Mouse (Mus musculus) thymus, adult 2 months (tissue): ENCODE measurements around the gene Plbd2. TPM values are rescaled to one million over a fixed set of nuclear protein-coding genes. Genes with fewer than 3 reads are reported as not detected.

Experiments
- DNase-seq: peaks from one replicate; pipeline ENCODE4 v3.0.0; 2021
- H3K27ac ChIP-seq: fragments of 200-500 bp; 2 replicates; pipeline ENCODE4 v1.5.1; 2012; ENCODE audit warnings: low read length, control low read depth; ENCODE audit not compliant: control insufficient read depth, insufficient read depth
- H3K27me3 ChIP-seq: fragments of 200-500 bp; 2 replicates; pipeline ENCODE4 v1.6.1; 2012; ENCODE audit warnings: mild to moderate bottlenecking, low read length, moderate library complexity, mixed read lengths; ENCODE audit not compliant: control insufficient read depth, insufficient read depth
- H3K36me3 ChIP-seq: fragments of 200-500 bp; 2 replicates; pipeline ENCODE4 v1.6.1; 2012; ENCODE audit warnings: mild to moderate bottlenecking, low read length, moderate library complexity; ENCODE audit not compliant: control insufficient read depth, insufficient read depth
- H3K4me1 ChIP-seq: fragments of 200-500 bp; replicated peaks from 2 replicates; pipeline ENCODE4 v1.6.1; 2012; ENCODE audit warnings: low read length; ENCODE audit not compliant: control insufficient read depth, insufficient read depth
- H3K4me3 ChIP-seq: fragments of 200-500 bp; 2 replicates; pipeline ENCODE4 v1.5.1; 2012; ENCODE audit warnings: mild to moderate bottlenecking, low read length, control low read depth, moderate library complexity; ENCODE audit not compliant: control insufficient read depth, insufficient read depth
- CTCF ChIP-seq: fragments of 200-500 bp; IDR thresholded peaks from 2 replicates; pipeline ENCODE4 v1.5.1; 2012; ENCODE audit warnings: mild to moderate bottlenecking, control low read depth, low read length, moderate library complexity, borderline replicate concordance; ENCODE audit not compliant: control insufficient read depth, poor library complexity, insufficient read depth; ENCODE audit errors: extremely low read depth
- POLR2A ChIP-seq: fragments of 200-500 bp; IDR thresholded peaks from 2 replicates; pipeline ENCODE4 v1.6.1; 2012; ENCODE audit warnings: mild to moderate bottlenecking, low read length, control low read depth, moderate library complexity; ENCODE audit not compliant: control insufficient read depth, poor library complexity, insufficient read depth; ENCODE audit errors: extremely low read depth
- WGBS: fragments of 180-500 bp; shearing (Covaris S2); methylation state at CpG from one replicate; pipeline ENCODE4 v1.1.7; 2018; 5-methylcytosine and 5-hydroxymethylcytosine counted together
- polyA plus RNA-seq: library from polyadenylated mRNA; depleted of rRNA; stranded (reverse); fragments of >200 nt; gene quantifications from 2 replicates; pipeline ENCODE4 v1.2.3, GENCODE M21; 2012

Gene Plbd2
- polyA plus RNA-seq, 1 experiment = 31.5 TPM

DNA sequence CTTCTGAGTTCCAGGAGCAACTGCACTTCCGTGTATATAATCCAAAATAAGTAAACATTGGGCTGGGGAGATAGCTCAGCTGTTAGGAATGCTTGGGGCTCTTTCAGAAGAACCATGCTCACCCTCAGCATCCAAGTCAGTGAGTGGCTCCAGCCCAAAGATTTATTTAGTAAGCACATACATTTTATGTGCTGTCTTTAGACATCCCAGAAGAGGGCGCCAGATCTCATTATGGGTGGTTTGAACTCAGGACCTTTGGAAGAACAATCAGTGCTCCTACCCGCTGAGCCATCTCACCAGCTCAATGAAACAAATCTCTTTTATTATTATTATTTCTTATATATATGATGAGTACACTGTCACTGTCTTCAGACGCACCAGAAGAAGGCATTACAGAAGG is 23.9 kb downstream of the Plbd2 start:
- Histone ChIP-seq H3K27ac (no peak overlapping the region), H3K4me1 (no peaks in the 10 kb centered on the region), H3K4me3 (no peak overlapping the region), H3K36me3 (no peaks in the 10 kb centered on the region), H3K27me3 (no peaks in the 10 kb centered on the region; the same call in 1 of the 2 replicates)
- DNase-seq = peak; percentile 18
- WGBS = 70% methylated on average over 4 of the region's 4 CpGs
- no peak for TF ChIP-seq CTCF

GRCm38 (mm10) chr5:120477993-120478392 is 25.4 kb downstream of the Plbd2 start:
- H3K36me3 ChIP-seq = no peaks in the 10 kb centered on the region
- no peak for DNase-seq
- no peak overlapping the region for H3K4me3 ChIP-seq
- no peaks in the 10 kb centered on the region; the same call in 1 of the 2 replicates for H3K27me3 ChIP-seq
- H3K27ac ChIP-seq = no peak overlapping the region
- WGBS = 89% methylated on average over 5 of the region's 5 CpGs
- no peaks in the 10 kb centered on the region for H3K4me1 ChIP-seq
- TF ChIP-seq POLR2A (no peak), CTCF (no peak)

- TF ChIP-seq CTCF = no peak
- TF ChIP-seq POLR2A = no peak
- Histone ChIP-seq H3K36me3 (no peaks in the 10 kb centered on the region), H3K4me1 (no peaks in the 10 kb centered on the region), H3K4me3 (no peak within 1 kb of the TSS), H3K27me3 (no peaks in the 10 kb centered on the region; the same call in 1 of the 2 replicates), H3K27ac (no peak within 1 kb of the TSS)
- no peak for DNase-seq
- WGBS = 42% methylated on average over 13 of the region's 13 CpGs
These were observed 27.1 kb downstream of the Plbd2 start, which contains the start of gene Sds for GRCm38 (mm10) chr5:120476296-120476695. Gene Sds, plus strand, starts transcription at chr5:120476526.

DNA sequence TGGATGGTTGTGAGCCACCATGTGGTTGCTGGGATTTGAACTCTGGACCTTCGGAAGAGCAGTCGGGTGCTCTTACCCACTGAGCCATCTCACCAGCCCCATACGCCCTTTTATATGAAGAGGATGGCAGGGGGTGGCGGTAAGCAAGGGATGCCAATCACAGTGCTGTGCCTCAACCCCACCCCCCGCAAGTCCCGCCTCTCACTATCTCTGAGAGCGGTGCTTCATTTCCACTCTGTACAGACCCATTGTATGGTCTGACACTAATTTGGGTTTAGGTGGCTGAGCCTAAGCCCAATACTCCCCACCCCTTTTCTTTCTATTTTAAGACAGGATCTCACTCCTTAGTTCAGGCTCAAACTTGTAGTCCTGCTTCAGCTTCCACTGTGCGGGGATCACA is 27.6 kb downstream of the Plbd2 start:
- Histone ChIP-seq H3K27me3 (no peaks in the 10 kb centered on the region; the same call in 1 of the 2 replicates), H3K27ac (no peak overlapping the region), H3K4me3 (no peak overlapping the region), H3K4me1 (no peaks in the 10 kb centered on the region), H3K36me3 (no peaks in the 10 kb centered on the region)
- TF ChIP-seq CTCF (no peak), POLR2A (no peak)
- WGBS = 79% methylated on average over 8 of the region's 8 CpGs
- DNase-seq = no peak

GRCm38 (mm10) chr5:120473361-120473760 is 30.1 kb downstream of the Plbd2 start:
- WGBS = 82% methylated on average over 2 of the region's 2 CpGs
- H3K27me3 ChIP-seq = no peaks in the 10 kb centered on the region; the same call in 1 of the 2 replicates
- no peak for TF ChIP-seq CTCF
- TF ChIP-seq POLR2A = no peak
- no peak for DNase-seq
- H3K4me1 ChIP-seq = no peaks in the 10 kb centered on the region
- H3K36me3 ChIP-seq = no peaks in the 10 kb centered on the region
- H3K27ac ChIP-seq = no peak overlapping the region
- H3K4me3 ChIP-seq = no peak overlapping the region

DNA sequence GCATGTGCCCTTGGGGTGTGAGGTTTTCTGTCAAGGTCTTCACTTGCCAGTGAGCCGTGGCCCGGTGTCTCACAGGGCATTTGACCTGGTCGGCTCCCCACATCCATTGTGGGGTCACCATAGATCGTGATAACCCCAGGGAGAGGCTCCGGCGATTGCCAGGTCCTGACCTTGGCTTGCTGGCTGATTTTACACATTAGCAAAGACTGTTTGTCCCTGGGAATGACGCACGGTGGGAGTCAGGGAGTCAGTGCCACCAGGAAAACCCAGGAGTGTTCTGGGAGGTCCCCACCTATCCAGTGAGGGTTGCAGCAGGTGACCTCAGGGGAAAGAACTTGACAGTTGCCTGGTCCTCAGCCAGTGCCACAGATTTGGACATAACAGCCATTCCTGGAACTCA is 30.7 kb downstream of the Plbd2 start, which contains the start of gene Sdsl:
TSS of gene Sdsl (minus strand) at position 41 of the 400 bp plus-strand sequence.
- no peak for TF ChIP-seq POLR2A
- no peak for TF ChIP-seq CTCF
- WGBS = 87% methylated on average over 8 of the region's 8 CpGs
- no peak within 1 kb of the TSS for H3K4me3 ChIP-seq
- H3K27me3 ChIP-seq = no peaks in the 10 kb centered on the region; the same call in 1 of the 2 replicates
- H3K36me3 ChIP-seq = no peaks in the 10 kb centered on the region
- no peak within 1 kb of the TSS for H3K27ac ChIP-seq
- no peak for DNase-seq
- no peaks in the 10 kb centered on the region for H3K4me1 ChIP-seq

GRCm38 (mm10) chr5:120471538-120471937 is 31.9 kb downstream of the Plbd2 start:
- H3K4me3 ChIP-seq = no peak overlapping the region
- H3K36me3 ChIP-seq = no peaks in the 10 kb centered on the region
- no peak for TF ChIP-seq POLR2A
- no peak for TF ChIP-seq CTCF
- 72% methylated on average over 4 of the region's 4 CpGs for WGBS
- no peak for DNase-seq
- H3K4me1 ChIP-seq = no peaks in the 10 kb centered on the region
- H3K27me3 ChIP-seq = no peaks in the 10 kb centered on the region
- H3K27ac ChIP-seq = no peak overlapping the region
